In the genomic region with DNA sequence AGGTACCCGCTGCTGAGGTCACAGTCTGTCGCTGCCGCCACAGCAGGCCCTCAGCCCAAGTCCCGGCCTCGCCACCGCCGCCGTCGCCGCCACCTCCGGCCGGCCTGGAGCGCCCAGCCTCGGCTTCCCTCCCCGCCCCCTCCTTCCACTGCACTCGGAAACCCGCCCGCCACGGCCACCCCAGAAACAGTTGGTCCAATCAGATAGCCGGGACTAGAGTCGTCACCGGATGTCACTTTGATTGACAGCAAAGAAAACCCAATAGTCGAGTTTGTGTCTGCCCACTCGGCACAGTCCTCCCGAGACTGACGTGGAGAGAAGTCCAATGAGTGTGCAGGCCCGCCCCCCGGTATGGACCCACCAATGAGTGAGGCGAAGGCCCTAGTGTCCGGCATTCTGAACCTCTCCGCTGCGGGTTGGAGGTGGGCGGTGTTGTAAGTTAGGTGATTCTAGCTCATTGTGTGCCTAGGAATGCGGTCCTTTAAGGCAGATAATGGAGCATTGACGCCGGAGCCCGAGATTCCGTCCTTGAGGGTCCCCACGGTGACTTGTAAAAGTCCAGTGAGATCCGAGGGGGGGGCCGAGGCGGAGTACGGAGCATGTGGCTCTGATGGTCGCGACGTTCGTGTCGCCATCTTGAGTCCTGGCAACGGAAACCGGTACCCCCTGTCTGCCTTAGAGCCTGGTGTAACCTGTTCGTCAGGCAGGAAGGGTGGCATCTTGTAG, we compare ENCODE assay signal across 8 mouse cellular contexts. TPM values are rescaled to one million over a fixed set of nuclear protein-coding genes. Genes with fewer than 3 reads are reported as not detected.
DNase-seq lines count a peak whose midpoint lies in the region; ATAC-seq and TF ChIP-seq lines count a peak whose summit lies in the region.

Nfe2l1 (minus strand) TSS at position 156 of the 726 bp plus-strand sequence.

- DNase-seq in c-Kit-positive CD71-positive TER-119-positive erythroid progenitor cells, embryonic 14.5 days (ENCODE audit: low spot score) = peak; percentile 99
- peak; percentile 99 for DNase-seq in heart, postnatal 0 days (ENCODE audit: low spot score)
- peak; percentile 98 to 99 for DNase-seq in kidney, postnatal 4 days

- H3K9me3 ChIP-seq in E14TG2a.4 (ENCODE audit: low read length) = no peaks in the 10 kb centered on the region
- no peaks in the 10 kb centered on the region for H3K9me3 ChIP-seq in forebrain, embryonic 12.5 days
- no peaks in the 10 kb centered on the region for H3K9me3 ChIP-seq in heart, postnatal 0 days (replicated peaks; ENCODE audit: control insufficient read depth, low read length)
- H3K9me3 ChIP-seq in liver, embryonic 16.5 days (replicated peaks; ENCODE audit: control insufficient read depth, low read length) = no peaks in the 10 kb centered on the region
- H3K9me3 ChIP-seq in neural tube, embryonic 13.5 days = no peaks in the 10 kb centered on the region

- TF ChIP-seq CTCF in E14TG2a.4 (conservative IDR thresholded peaks at IDR 0.05; ENCODE audit: low read length) = no peak
- TF ChIP-seq CTCF in heart, postnatal 0 days (IDR thresholded peaks at IDR 0.05; ENCODE audit: low read depth) = no peak
- no peak for TF ChIP-seq CTCF in testis, adult 2 months (IDR thresholded peaks at IDR 0.05; ENCODE audit: control insufficient read depth, insufficient read depth, insufficient replicate concordance, low read depth, low read length)

- H3K4me3 ChIP-seq in E14TG2a.4 (replicated peaks; ENCODE audit: low read length) = peak within 1 kb of the TSS; percentile 95
- peak within 1 kb of the TSS; percentile 87 for H3K4me3 ChIP-seq in forebrain, embryonic 12.5 days (replicated peaks)
- H3K4me3 ChIP-seq in heart, postnatal 0 days (ENCODE audit: low read depth, low read length) = peak within 1 kb of the TSS; percentile 91
- peak within 1 kb of the TSS; percentile 99 for H3K4me3 ChIP-seq in liver, embryonic 16.5 days (ENCODE audit: low read depth, low read length)
- H3K4me3 ChIP-seq in neural tube, embryonic 13.5 days = peak within 1 kb of the TSS; percentile 90
- peak within 1 kb of the TSS; percentile 97 for H3K4me3 ChIP-seq in testis, adult 2 months (ENCODE audit: control insufficient read depth, low read depth, low read length)

- under 1% methylated on average over 51 of the region's 51 CpGs for WGBS in forebrain, embryonic 12.5 days
- WGBS in heart, postnatal 0 days = under 1% methylated on average over 49 of the region's 51 CpGs
- under 1% methylated on average over 51 of the region's 51 CpGs for WGBS in liver, embryonic 16.5 days (ENCODE audit: insufficient replicate concordance)
- WGBS in neural tube, embryonic 13.5 days = 0% methylated on average over 51 of the region's 51 CpGs

- H3K36me3 ChIP-seq in E14TG2a.4 (ENCODE audit: insufficient read depth, low read length) = peaks cover 33% of the 10 kb centered on the region
- H3K36me3 ChIP-seq in forebrain, embryonic 12.5 days (replicated peaks) = peaks cover 20% of the 10 kb centered on the region
- H3K36me3 ChIP-seq in heart, postnatal 0 days (replicated peaks; ENCODE audit: control insufficient read depth, insufficient read depth, low read length) = 0 out of 2 replicates have a peak, but pooled peaks cover 4% of the 10 kb centered on the region
- peaks cover 5% of the 10 kb centered on the region for H3K36me3 ChIP-seq in liver, embryonic 16.5 days (ENCODE audit: control insufficient read depth, insufficient read depth)
- H3K36me3 ChIP-seq in neural tube, embryonic 13.5 days = peaks cover 18% of the 10 kb centered on the region
- no peaks in the 10 kb centered on the region for H3K36me3 ChIP-seq in testis, adult 2 months (ENCODE audit: control insufficient read depth, insufficient read depth, low read length)

- ATAC-seq in forebrain, embryonic 12.5 days (ENCODE audit: low FRiP score) = peak; percentile 99
- ATAC-seq in heart, postnatal 0 days (ENCODE audit: insufficient read depth, low read depth) = peak; percentile 94
- ATAC-seq in liver, embryonic 16.5 days (ENCODE audit: low read depth) = peak; percentile 96
- ATAC-seq in neural tube, embryonic 13.5 days (ENCODE audit: low read depth) = peak; percentile 99

- peak within 1 kb of the TSS; percentile 88 for H3K9ac ChIP-seq in forebrain, embryonic 12.5 days
- H3K9ac ChIP-seq in heart, postnatal 0 days (replicated peaks; ENCODE audit: low read depth, low read length) = peak within 1 kb of the TSS; percentile 88
- H3K9ac ChIP-seq in liver, embryonic 16.5 days (ENCODE audit: low read depth, low read length) = peak within 1 kb of the TSS; percentile 97
- H3K9ac ChIP-seq in neural tube, embryonic 13.5 days = peak within 1 kb of the TSS; percentile 92

- no peaks in the 10 kb centered on the region for H3K27me3 ChIP-seq in E14TG2a.4 (ENCODE audit: insufficient read depth, low read length)
- H3K27me3 ChIP-seq in forebrain, embryonic 12.5 days = no peaks in the 10 kb centered on the region; the same call in 1 of the 2 replicates
- H3K27me3 ChIP-seq in heart, postnatal 0 days (ENCODE audit: control insufficient read depth, insufficient read depth, low read length) = no peaks in the 10 kb centered on the region
- H3K27me3 ChIP-seq in liver, embryonic 16.5 days (ENCODE audit: control insufficient read depth, insufficient read depth, low read depth, low read length) = no peaks in the 10 kb centered on the region
- H3K27me3 ChIP-seq in neural tube, embryonic 13.5 days = no peaks in the 10 kb centered on the region
- H3K27me3 ChIP-seq in testis, adult 2 months (ENCODE audit: control insufficient read depth, insufficient read depth, low read length) = no peaks in the 10 kb centered on the region

- TF ChIP-seq POLR2A in testis, adult 2 months (IDR thresholded peaks at IDR 0.05; ENCODE audit: control insufficient read depth, low read depth, low read length) = peak; percentile 81

- H3K27ac ChIP-seq in forebrain, embryonic 12.5 days = peak within 1 kb of the TSS; percentile 95
- H3K27ac ChIP-seq in heart, postnatal 0 days (ENCODE audit: low read depth) = peak within 1 kb of the TSS; percentile 99
- peak within 1 kb of the TSS; percentile 99 for H3K27ac ChIP-seq in liver, embryonic 16.5 days (ENCODE audit: low read length)
- peak within 1 kb of the TSS; percentile 95 for H3K27ac ChIP-seq in neural tube, embryonic 13.5 days (replicated peaks)
- peak within 1 kb of the TSS; percentile 99 for H3K27ac ChIP-seq in testis, adult 2 months (ENCODE audit: control insufficient read depth, insufficient read depth, low read depth, low read length)

- peak; percentile 8; the same call in 1 of the 2 replicates for TF ChIP-seq EP300 in heart, postnatal 0 days (IDR thresholded peaks at IDR 0.05; ENCODE audit: low read depth)

- peaks cover 70% of the 10 kb centered on the region for H3K4me1 ChIP-seq in E14TG2a.4 (replicated peaks; ENCODE audit: low read depth, low read length)
- peaks cover 46% of the 10 kb centered on the region for H3K4me1 ChIP-seq in forebrain, embryonic 12.5 days
- peaks cover 34% of the 10 kb centered on the region for H3K4me1 ChIP-seq in heart, postnatal 0 days (ENCODE audit: control insufficient read depth, insufficient read depth)
- H3K4me1 ChIP-seq in liver, embryonic 16.5 days (ENCODE audit: control insufficient read depth, low read depth, low read length) = peaks cover 44% of the 10 kb centered on the region
- H3K4me1 ChIP-seq in neural tube, embryonic 13.5 days (replicated peaks) = peaks cover 46% of the 10 kb centered on the region
- peaks cover 18% of the 10 kb centered on the region for H3K4me1 ChIP-seq in testis, adult 2 months (ENCODE audit: control insufficient read depth, insufficient read depth, low read length)

- H3K4me2 ChIP-seq in forebrain, embryonic 12.5 days = peak within 1 kb of the TSS; percentile 87
- H3K4me2 ChIP-seq in heart, postnatal 0 days (ENCODE audit: low read depth, low read length) = peak within 1 kb of the TSS; percentile 97
- H3K4me2 ChIP-seq in liver, embryonic 16.5 days (ENCODE audit: low read depth, low read length) = peak within 1 kb of the TSS; percentile 84
- H3K4me2 ChIP-seq in neural tube, embryonic 13.5 days = peak within 1 kb of the TSS; percentile 97

RNA-seq across cellular contexts. Expression of gene Nfe2l1, which starts in this region (rescaled TPM):
- 72.8 and 76.0 TPM in 2 replicates for polyA plus RNA-seq in forebrain, embryonic 12.5 days (2016; fragmentation: Nextera tagmentation; extraction: Ambion mirVana)
- total RNA-seq in heart, postnatal 0 days (2014; rRNA removed; ENCODE audit: low replicate concordance) = 98.8 and 99.1 TPM in 2 replicates
- polyA plus RNA-seq in heart, postnatal 0 days (2015; fragmentation: Nextera tagmentation; extraction: Ambion mirVana) = 81.2 and 83.5 TPM in 2 replicates
- 19.7 and 20.1 TPM in 2 replicates for polyA plus RNA-seq in liver, embryonic 16.5 days (2015; fragmentation: Nextera tagmentation; extraction: Ambion mirVana)
- 66.2 and 66.5 TPM in 2 replicates for polyA plus RNA-seq in neural tube, embryonic 13.5 days (2015; fragmentation: Nextera tagmentation; extraction: Ambion mirVana)
- 46.7 and 59.1 TPM in 2 replicates for polyA plus RNA-seq in testis, adult 2 months (2012; rRNA removed)

Comparison
In these comparisons a context has a peak if more than half of its experiments do, and no peak if none do; other contexts are left out.
1. Peak in every context shown above with its lines: DNase-seq, ATAC-seq, H3K4me3 ChIP-seq and H3K27ac ChIP-seq.